ENCODE assay signal across 21 mouse cellular contexts in the genomic region with DNA sequence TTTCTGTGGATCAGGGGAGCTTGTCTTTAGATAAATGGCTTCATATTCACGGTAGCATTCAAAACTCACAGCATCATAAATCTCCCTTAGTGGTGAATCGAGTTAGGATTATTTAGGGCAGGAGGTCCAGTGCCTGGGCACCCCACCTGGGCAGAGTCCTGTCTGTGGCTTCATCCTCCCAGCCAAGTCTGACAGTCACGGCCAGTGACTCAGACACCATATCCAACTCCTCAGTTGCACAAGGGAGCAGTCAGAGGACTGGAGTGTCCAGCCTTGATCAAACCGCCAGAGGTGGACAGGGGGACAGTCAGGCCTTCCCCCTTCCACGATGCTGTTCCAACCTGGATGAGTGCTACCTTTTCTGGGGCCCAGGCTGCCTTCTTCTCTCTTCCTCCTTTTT. TPM values are rescaled to one million over a fixed set of nuclear protein-coding genes. Genes with fewer than 3 reads are reported as not detected.
"Had no signal": no experiment of that assay in that cellular context is flagged by ENCODE, and none has a peak within 500 bp of the region (broad histone marks: within the 10 kb centered on the region; RNA-seq: fewer than 3 reads in every experiment).

No protein-coding gene starts in this region.

- H3K4me1 ChIP-seq: megakaryocyte, embryonic 14.5 days had no signal

- H3K36me3 ChIP-seq: midbrain, embryonic 13.5 days; neural tube, embryonic 12.5 days had no signal

- H3K4me3 ChIP-seq: megakaryocyte, embryonic 14.5 days; midbrain, embryonic 13.5 days; neural tube, embryonic 12.5 days had no signal

- H3K4me2 ChIP-seq: lung, embryonic 14.5 days; midbrain, embryonic 11.5 days; midbrain, embryonic 13.5 days; neural tube, embryonic 12.5 days had no signal

- H3K27ac ChIP-seq: midbrain, embryonic 13.5 days; neural tube, embryonic 12.5 days had no signal

- ATAC-seq: midbrain, embryonic 13.5 days had no signal

- DNase-seq: lung, adult 18-20 months; lung, embryonic 14.5 days; lung, postnatal 10 days; lung, postnatal 4 days; right cerebral cortex, postnatal 14 days; thymus, adult 18-20 months; thymus, postnatal 14 days; thymus, postnatal 36 days had no signal

- H3K9ac ChIP-seq: lung, embryonic 14.5 days; midbrain, embryonic 13.5 days; neural tube, embryonic 12.5 days had no signal

- H3K27me3 ChIP-seq: midbrain, embryonic 13.5 days; neural tube, embryonic 12.5 days had no signal

- H3K9me3 ChIP-seq: megakaryocyte, embryonic 14.5 days; midbrain, embryonic 13.5 days; neural tube, embryonic 12.5 days had no signal

RNA-seq across cellular contexts. Expression of a gene that starts 31.1 kb away (rescaled TPM):
- total RNA-seq: monocyte, adult 5-6 weeks; neutrophil, adult 5-6 weeks had no signal

RNA-seq across cellular contexts. Expression of a gene that starts 59.9 kb away (rescaled TPM):
- total RNA-seq: monocyte, adult 5-6 weeks; neutrophil, adult 5-6 weeks had no signal
- polyA plus RNA-seq: liver, embryonic 16.5 days; lung, embryonic 14.5 days; lung, embryonic 16.5 days; midbrain, embryonic 11.5 days; midbrain, embryonic 13.5 days; midbrain, postnatal 0 days; neural tube, embryonic 12.5 days; spleen, adult 2 months; stomach, embryonic 14.5 days; stomach, embryonic 16.5 days; thymus, postnatal 0 days had no signal
